Comparison of ENCODE assay signal across 8 mouse cellular contexts in genomic region chr1:133799686-133800445, GRCm38 (mm10). TPM values are rescaled to one million over a fixed set of nuclear protein-coding genes. Genes with fewer than 3 reads are reported as not detected.
DNase-seq lines count a peak whose midpoint lies in the region; ATAC-seq and TF ChIP-seq lines count a peak whose summit lies in the region.

No protein-coding gene starts in this region.

- H3ac ChIP-seq in C2C12 (ENCODE audit: control insufficient read depth, insufficient read length, low read depth) = peak overlapping the region; percentile 42

- H3K27ac ChIP-seq in ES-E14 (ENCODE audit: insufficient read depth, low read depth, low read length, poor library complexity, severe bottlenecking) = no peak overlapping the region
- no peak overlapping the region for H3K27ac ChIP-seq in forebrain, embryonic 15.5 days (replicated peaks)

- no peaks in the 10 kb centered on the region for H3K79me2 ChIP-seq in C2C12 (ENCODE audit: control insufficient read depth, insufficient read depth)

- no peak overlapping the region for H3K9ac ChIP-seq in ES-E14 (ENCODE audit: insufficient read depth, low read depth, low read length, poor library complexity, severe bottlenecking)
- no peak overlapping the region for H3K9ac ChIP-seq in forebrain, embryonic 15.5 days (replicated peaks)

- ATAC-seq in forebrain, embryonic 15.5 days (replicated peaks) = no peak

- WGBS in forebrain, embryonic 15.5 days = 3% methylated on average over 21 of the region's 21 CpGs
- 4% methylated on average over 21 of the region's 21 CpGs for WGBS in lung, adult 2 months

- TF ChIP-seq POLR2A in lung, adult 2 months (IDR thresholded peaks at IDR 0.05; ENCODE audit: borderline replicate concordance, extremely low read depth, low read depth, low read length) = no peak

- no peaks in the 10 kb centered on the region for H3K36me3 ChIP-seq in C2C12 (ENCODE audit: control insufficient read depth, insufficient read depth)
- no peaks in the 10 kb centered on the region for H3K36me3 ChIP-seq in ES-E14 (ENCODE audit: control insufficient read depth, insufficient read depth, low read length, poor library complexity, severe bottlenecking)
- no peaks in the 10 kb centered on the region for H3K36me3 ChIP-seq in forebrain, embryonic 15.5 days

- no peak for DNase-seq in ES-E14 (ENCODE audit: low read depth, low spot score)
- DNase-seq in induced T-regulatory cell, adult 2 months (ENCODE audit: low read depth) = peak; percentile 82
- peak; percentile 18 for DNase-seq in lung, adult 2 months
- peak; percentile 65 to 66 for DNase-seq in spleen, postnatal 10 days (ENCODE audit: low spot score in 2 of 2)
- DNase-seq in adrenal gland, postnatal 14 days = no peak
- DNase-seq in thymus, postnatal 4 days = no peak

- in situ Hi-C loops in ES-E14 (cut with MboI; ENCODE audit: low sequenced_read_pairs in 2 of 2, unreplicated experiment in 2 of 2) = no loop called here

- H3K79me3 ChIP-seq in C2C12 (ENCODE audit: low read depth) = no peaks in the 10 kb centered on the region

- H3K4me2 ChIP-seq in forebrain, embryonic 15.5 days (replicated peaks) = peak overlapping the region; percentile 89

- H3K9me3 ChIP-seq in ES-E14 (ENCODE audit: control insufficient read depth, insufficient read depth, low read depth, low read length) = no peaks in the 10 kb centered on the region
- no peaks in the 10 kb centered on the region for H3K9me3 ChIP-seq in forebrain, embryonic 15.5 days

- H3K27me3 ChIP-seq in C2C12 (ENCODE audit: control insufficient read depth, insufficient read depth, insufficient read length) = no peaks in the 10 kb centered on the region
- no peaks in the 10 kb centered on the region for H3K27me3 ChIP-seq in forebrain, embryonic 15.5 days

- no peak for TF ChIP-seq CTCF in C2C12 (IDR thresholded peaks at IDR 0.05; ENCODE audit: control insufficient read depth, insufficient read depth, insufficient read length)
- TF ChIP-seq CTCF in lung, adult 2 months (IDR thresholded peaks at IDR 0.05; ENCODE audit: insufficient read depth, low read length) = no peak

- peaks cover 0 to 7% of the 10 kb centered on the region in 2 experiments; a peak in 2 of 4 replicates for H3K4me1 ChIP-seq in ES-E14 (ENCODE audit: control insufficient read depth in 2 of 2, insufficient read depth in 2 of 2, low read length in 2 of 2, poor library complexity in 1 of 2)
- peaks cover 24% of the 10 kb centered on the region for H3K4me1 ChIP-seq in forebrain, embryonic 15.5 days
- peaks cover 9% of the 10 kb centered on the region for H3K4me1 ChIP-seq in lung, adult 2 months (ENCODE audit: control insufficient read depth, insufficient read depth, low read length)

- peak overlapping the region; percentile 30 for H3K4me3 ChIP-seq in C2C12 (ENCODE audit: insufficient read depth, poor library complexity, severe bottlenecking)
- H3K4me3 ChIP-seq in ES-E14 (ENCODE audit: insufficient read depth in 1 of 2, low read depth in 1 of 2, low read length in 2 of 2, poor library complexity in 1 of 2, severe bottlenecking in 1 of 2) = peak overlapping the region; percentile 43 to 62; a peak in 2 of 4 replicates
- H3K4me3 ChIP-seq in forebrain, embryonic 15.5 days = peak overlapping the region; percentile 46
- peak overlapping the region; percentile 82 for H3K4me3 ChIP-seq in lung, adult 2 months (replicated peaks; ENCODE audit: extremely low read depth, low read depth, low read length)

TF ChIP-seq in C2C12, 6 proteins besides CTCF, POLR2A, EP300 and RAD21:
- TF ChIP-seq MAX (IDR thresholded peaks at IDR 0.05) (no peak), CEBPB (IDR thresholded peaks at IDR 0.05; ENCODE audit: low read depth) (no peak), MYOD1 (IDR thresholded peaks at IDR 0.05; ENCODE audit: control insufficient read depth, insufficient read length, low read depth) (no peak), USF1 (IDR thresholded peaks at IDR 0.05; ENCODE audit: low read depth) (no peak), MYOG (IDR thresholded peaks at IDR 0.05; ENCODE audit: control insufficient read depth, extremely low read depth, insufficient read length) (no peak), FOSL1 (IDR thresholded peaks at IDR 0.05; ENCODE audit: insufficient read depth, low read length, poor library complexity, severe bottlenecking) (no peak)
TF ChIP-seq in C2C12: peak in this region for 0.

TF ChIP-seq in ES-E14, 5 proteins besides CTCF, POLR2A, EP300 and RAD21:
- TF ChIP-seq ZC3H11A (IDR thresholded peaks at IDR 0.05; ENCODE audit: borderline replicate concordance, low read depth, low read length) (no peak), HCFC1 (IDR thresholded peaks at IDR 0.05; ENCODE audit: borderline replicate concordance, insufficient read depth, low read length) (no peak), CHD2 (IDR thresholded peaks at IDR 0.05; ENCODE audit: low read depth, low read length) (no peak), ZNF384 (IDR thresholded peaks at IDR 0.05; ENCODE audit: low read depth, low read length) (no peak), MAFK (IDR thresholded peaks at IDR 0.05; ENCODE audit: insufficient read depth, low read depth, low read length) (no peak)

RNA-seq across cellular contexts. Expression of gene Atp2b4, which starts 1.0 kb away (rescaled TPM):
- 3.0 TPM for polyA plus RNA-seq in C2C12 (2012; fragmentation: generic; extraction: Trizol)
- 9.8 and 16.1 TPM in 2 replicates for total RNA-seq in ES-E14 (2012; rRNA removed)
- 8.6 and 10.4 TPM in 2 replicates for polyA plus RNA-seq in forebrain, embryonic 15.5 days (2015; fragmentation: Nextera tagmentation; extraction: Ambion mirVana)
- polyA plus RNA-seq in lung, adult 2 months (2012; rRNA removed) = 9.5 and 11.3 TPM in 2 replicates
- 36.6 and 36.7 TPM in 2 replicates for total RNA-seq in adrenal gland, postnatal 14 days (2021)

Comparison
In these comparisons a context has a peak if more than half of its experiments do, and no peak if none do; other contexts are left out.
1. H3K4me3 ChIP-seq: peak in every context shown above with its lines; median percentile 82 in lung, adult 2 months; 52 in ES-E14; 46 in forebrain, embryonic 15.5 days; 30 in C2C12.
2. DNase-seq: peak in induced T-regulatory cell, adult 2 months (single experiment), lung, adult 2 months (single experiment) and spleen, postnatal 10 days (2 of 2); none in ES-E14 (single experiment), adrenal gland, postnatal 14 days (single experiment) and thymus, postnatal 4 days (single experiment).